Mouse (Mus musculus) bone marrow, adult 2 months (tissue): Measurements from ENCODE around the gene Eps8. TPM values are rescaled to one million over a fixed set of nuclear protein-coding genes. Genes with fewer than 3 reads are reported as not detected.

ENCODE experiments used
- H3K27ac ChIP-seq: fragments of 200-500 bp; 2 replicates; pipeline ENCODE4 v1.5.1; 2012; ENCODE audit warnings: low read depth, mild to moderate bottlenecking, control low read depth, inconsistent platforms, low read length; ENCODE audit not compliant: control insufficient read depth, poor library complexity, insufficient read depth
- H3K4me1 ChIP-seq: fragments of 200-500 bp; 2 replicates; pipeline ENCODE4 v1.6.1; 2011; ENCODE audit warnings: low read length; ENCODE audit not compliant: control insufficient read depth, insufficient read depth
- H3K4me3 ChIP-seq: fragments of 200-500 bp; replicated peaks from 2 replicates; pipeline ENCODE3; 2011; ENCODE audit warnings: mild to moderate bottlenecking, low read depth, low read length, control low read depth; ENCODE audit not compliant: control insufficient read depth
- CTCF ChIP-seq: fragments of 200-500 bp; IDR thresholded peaks from 2 replicates; pipeline ENCODE4 v1.5.1; 2011; ENCODE audit warnings: low read length, control low read depth; ENCODE audit not compliant: control insufficient read depth, insufficient read depth
- POLR2A ChIP-seq: fragments of 200-500 bp; IDR thresholded peaks from 2 replicates; pipeline ENCODE4 v1.6.1; 2011; ENCODE audit warnings: low read depth, mild to moderate bottlenecking, control low read depth, low read length, borderline replicate concordance; ENCODE audit not compliant: control insufficient read depth
- WGBS: fragments of 180-500 bp; shearing (Covaris S2); methylation state at CpG from one replicate; pipeline ENCODE4 v1.1.7; 2018; 5-methylcytosine and 5-hydroxymethylcytosine counted together
- polyA plus RNA-seq: library from polyadenylated mRNA; stranded (reverse); fragments of >200 nt; gene quantifications from 2 replicates; pipeline ENCODE4 v1.2.4, GENCODE M21; 2011; ENCODE audit warnings: low replicate concordance; ENCODE audit not compliant: missing spikeins, insufficient read depth, insufficient read length

Gene Eps8
- polyA plus RNA-seq, 1 experiment = 4.2 TPM

DNA sequence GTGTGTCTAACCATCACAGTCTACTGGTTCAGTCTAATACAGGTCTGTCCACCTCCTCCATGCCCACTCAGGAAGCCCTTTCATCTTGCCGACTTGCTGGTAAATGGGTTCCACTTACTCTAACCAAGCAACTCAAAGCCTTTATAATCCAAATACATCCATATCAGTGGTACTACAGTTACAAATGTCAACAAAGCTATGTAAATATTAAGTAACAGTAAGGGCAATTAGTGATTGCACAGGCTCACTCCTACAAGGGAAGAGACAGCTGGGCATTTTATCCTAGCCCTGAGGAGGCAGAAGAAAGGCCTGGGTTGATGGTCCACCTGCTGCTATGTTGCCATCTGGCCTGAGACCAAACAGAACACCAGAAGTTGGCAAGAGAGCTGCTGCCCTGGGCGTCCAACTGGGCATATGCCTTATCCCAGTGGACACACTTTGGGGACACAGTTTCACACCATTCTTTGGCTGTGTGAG is 42.6 kb downstream of the Eps8 start:
- no peak overlapping the region for H3K4me3 ChIP-seq
- TF ChIP-seq CTCF (no peak), POLR2A (no peak)
- H3K4me1 ChIP-seq = no peaks in the 10 kb centered on the region
- 73% methylated on average over 2 of the region's 2 CpGs for WGBS
- no peak overlapping the region for H3K27ac ChIP-seq

DNA sequence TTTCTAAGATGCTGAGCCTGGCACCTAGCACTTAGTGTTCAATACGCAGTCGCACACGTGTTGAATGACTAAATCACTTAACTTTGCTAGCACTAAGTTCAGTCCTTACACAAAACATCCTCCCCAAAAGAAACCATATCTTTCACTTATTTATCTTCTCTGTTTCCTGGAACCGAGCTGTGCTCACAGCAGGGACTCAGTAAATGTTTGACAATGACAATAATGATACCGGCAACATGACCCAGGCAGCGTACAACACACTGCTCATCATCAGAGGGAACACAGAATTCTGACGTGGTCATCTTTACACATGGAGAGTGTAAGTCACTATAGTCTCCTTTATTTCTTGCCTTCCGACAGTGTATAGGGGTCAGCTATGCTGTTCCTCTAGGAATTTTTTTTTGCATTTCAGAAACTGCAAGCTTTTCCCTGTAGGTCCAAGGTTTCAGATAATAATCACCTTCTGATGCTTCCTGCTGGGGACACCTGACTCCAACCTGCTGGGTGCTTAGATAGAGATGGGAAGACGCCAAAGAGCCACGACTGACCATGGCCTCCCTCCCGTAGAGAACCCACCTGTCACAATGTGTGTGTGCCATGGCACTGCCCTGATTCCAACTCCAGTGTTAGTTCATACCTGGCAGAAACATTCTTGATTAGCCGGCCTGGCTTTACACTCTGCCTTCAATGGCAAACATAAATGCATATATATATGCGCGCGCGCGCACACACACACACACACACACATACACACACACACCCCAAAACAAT is 46.3 kb downstream of the Eps8 start:
- Histone ChIP-seq H3K4me3 (no peak overlapping the region), H3K4me1 (no peaks in the 10 kb centered on the region), H3K27ac (no peak overlapping the region)
- 90% methylated on average over 17 of the region's 17 CpGs for WGBS
- TF ChIP-seq POLR2A (no peak), CTCF (no peak)

DNA sequence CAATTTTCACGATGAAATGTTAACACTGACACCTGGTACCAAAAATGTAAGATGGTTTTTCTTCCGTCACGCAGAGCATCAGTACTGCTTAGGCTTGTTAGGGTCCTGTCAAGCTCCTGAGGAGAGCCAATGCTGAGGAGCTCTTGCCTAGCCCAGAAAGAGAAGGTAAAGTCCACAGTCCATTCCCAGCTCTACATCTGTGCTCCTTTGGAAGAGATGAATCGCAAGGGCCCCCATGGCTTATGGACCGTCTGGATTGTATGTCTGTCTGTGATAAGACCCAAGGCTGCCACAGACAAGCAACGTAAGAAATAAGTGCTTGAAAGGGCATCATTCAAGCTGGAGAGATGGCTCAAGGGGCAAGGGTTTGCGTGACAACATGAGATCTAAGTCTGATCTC is 48.1 kb downstream of the Eps8 start:
- 79% methylated on average over 7 of the region's 7 CpGs for WGBS
- H3K27ac ChIP-seq = no peak overlapping the region
- TF ChIP-seq CTCF = no peak
- TF ChIP-seq POLR2A = no peak
- H3K4me1 ChIP-seq = no peaks in the 10 kb centered on the region
- H3K4me3 ChIP-seq = no peak overlapping the region

DNA sequence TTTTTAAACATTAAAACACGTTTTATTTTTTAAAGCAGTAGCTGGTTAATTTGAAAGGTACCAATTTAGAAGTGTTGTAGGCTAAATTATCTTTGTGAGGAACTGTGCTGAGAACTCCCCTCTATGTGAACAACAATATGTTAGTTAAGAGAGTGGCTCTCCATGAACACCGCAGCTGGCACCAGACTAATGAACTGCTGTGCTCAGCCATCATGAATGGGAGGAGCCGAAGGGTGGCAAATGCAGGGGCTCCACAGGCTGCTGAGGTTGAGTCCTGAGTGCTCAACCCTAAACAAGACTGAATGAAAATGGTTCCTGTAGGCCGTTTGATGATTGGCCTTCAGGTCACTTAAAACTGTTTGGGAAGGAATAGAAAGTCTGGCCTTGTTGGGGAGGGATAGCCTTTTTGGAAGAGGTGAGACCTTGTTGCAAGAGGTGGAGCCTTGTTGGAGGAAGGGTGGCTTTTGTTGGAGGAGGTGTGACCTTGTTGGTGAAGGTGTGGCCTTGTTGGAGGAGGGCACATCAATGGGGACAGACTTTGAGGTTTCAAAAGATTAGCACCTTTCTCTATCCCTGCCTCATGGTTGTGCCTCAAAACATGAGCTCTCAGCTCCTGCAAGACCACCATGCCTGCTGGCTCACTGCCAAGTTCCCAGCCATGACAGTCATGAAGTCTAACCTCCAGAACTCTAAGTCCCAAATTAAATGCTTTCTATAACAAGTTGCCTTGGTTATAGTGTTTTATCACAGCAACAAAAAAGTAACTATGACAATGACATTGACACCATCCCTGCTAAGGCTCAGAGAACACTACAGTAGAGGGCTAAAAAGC is 50.0 kb downstream of the Eps8 start:
- Histone ChIP-seq H3K4me1 (no peaks in the 10 kb centered on the region), H3K27ac (no peak overlapping the region), H3K4me3 (no peak overlapping the region)
- WGBS = 76% methylated on average over 4 of the region's 4 CpGs
- no peak for TF ChIP-seq POLR2A
- no peak for TF ChIP-seq CTCF

DNA sequence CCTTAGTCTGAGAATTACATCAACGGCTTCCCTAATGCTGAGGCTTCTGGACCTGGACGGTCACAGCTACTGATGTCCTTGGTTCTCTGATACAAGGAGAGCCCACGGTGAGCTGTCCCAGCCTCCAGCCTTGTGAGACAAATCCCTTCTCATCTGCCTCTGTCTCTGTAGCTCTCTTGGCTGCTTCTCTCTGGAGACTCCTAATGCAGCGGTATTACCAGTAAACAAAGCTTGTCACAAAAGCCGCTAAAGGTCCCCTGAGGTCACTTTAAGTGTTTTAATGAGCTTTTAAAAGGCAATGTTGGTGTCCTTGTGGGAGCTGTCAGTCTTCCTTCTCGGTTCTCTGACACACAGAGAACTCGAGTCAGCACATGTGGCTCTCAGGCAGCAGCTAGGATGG is 56.4 kb downstream of the Eps8 start:
- Histone ChIP-seq H3K27ac (no peak overlapping the region), H3K4me3 (no peak overlapping the region), H3K4me1 (no peaks in the 10 kb centered on the region)
- TF ChIP-seq POLR2A (no peak), CTCF (no peak)
- 72% methylated on average over 7 of the region's 7 CpGs for WGBS

DNA sequence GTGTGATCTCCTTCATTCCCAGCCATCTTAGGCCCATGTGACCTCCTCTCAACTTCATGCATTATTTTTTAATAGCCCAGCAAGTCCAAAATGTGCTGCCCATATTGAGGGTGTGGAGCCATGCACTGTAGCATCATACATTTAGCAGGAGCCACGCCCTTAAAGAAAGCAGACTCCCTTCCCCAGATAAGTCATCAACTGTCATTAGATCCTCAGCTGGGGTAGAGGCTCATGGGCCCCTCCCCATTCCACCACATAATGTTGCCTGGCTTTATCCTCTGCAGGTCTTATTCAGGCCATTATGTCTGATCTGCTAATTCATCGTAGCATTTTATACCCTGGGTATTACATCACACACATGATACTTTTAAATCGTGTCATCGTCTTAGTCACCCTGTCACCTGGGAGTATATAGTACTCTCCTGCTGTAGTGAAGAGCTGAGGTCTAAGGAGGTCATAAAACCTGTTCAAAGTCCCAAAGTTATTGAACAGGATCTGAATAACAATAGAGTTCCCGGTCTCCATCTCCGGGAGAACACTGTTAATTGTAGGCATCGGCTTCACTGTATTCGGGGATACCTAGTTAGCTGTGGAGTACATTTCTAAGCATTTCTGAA is 57.1 kb downstream of the Eps8 start:
- Histone ChIP-seq H3K4me3 (no peak overlapping the region), H3K27ac (no peak overlapping the region), H3K4me1 (no peaks in the 10 kb centered on the region)
- 88% methylated on average over 8 of the region's 8 CpGs for WGBS
- TF ChIP-seq POLR2A (no peak), CTCF (no peak)

DNA sequence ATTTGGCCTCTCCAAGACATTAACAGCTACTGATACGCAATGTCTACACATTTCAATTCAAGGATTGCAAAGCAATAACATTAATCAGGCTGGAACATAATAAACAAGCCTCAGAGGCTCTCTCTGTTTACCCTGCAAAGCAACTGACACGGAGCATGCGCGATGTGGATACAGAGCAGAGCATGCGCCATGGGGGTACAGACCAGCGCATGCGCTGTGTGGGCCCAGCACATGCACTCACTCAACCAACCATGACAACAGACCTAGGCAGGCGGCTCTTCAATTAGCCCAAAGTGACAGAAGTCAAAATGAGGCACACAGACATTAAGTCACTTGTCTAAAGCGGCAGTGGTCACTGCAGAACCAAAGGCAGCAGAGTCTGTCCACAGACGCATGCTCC is 62.1 kb downstream of the Eps8 start:
- WGBS = 91% methylated on average over 10 of the region's 10 CpGs
- Histone ChIP-seq H3K27ac (no peak overlapping the region), H3K4me1 (no peaks in the 10 kb centered on the region), H3K4me3 (no peak overlapping the region)
- TF ChIP-seq CTCF = no peak
- no peak for TF ChIP-seq POLR2A

DNA sequence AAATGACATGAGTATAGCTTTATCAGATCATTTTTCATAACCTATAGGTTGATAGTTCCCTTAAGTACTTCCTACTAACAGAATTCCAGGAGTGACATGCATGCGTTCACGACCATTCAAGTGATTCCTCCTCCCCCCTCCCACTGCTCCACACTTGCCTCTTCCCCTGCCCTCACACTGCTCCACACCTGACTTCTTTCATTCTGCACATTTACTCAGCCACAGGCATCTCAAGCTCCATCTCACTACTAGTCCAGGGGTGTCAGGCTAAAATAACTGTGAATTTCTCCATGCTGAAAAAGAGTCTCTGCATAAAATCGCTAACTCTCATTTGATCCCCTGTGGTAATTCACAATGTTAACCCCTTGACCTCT is 65.4 kb downstream of the Eps8 start:
- H3K27ac ChIP-seq = no peak overlapping the region
- 86% methylated on average over 3 of the region's 3 CpGs for WGBS

More for the DNA sequence above, 65.4 kb downstream of the Eps8 start:
- no peak overlapping the region for H3K4me3 ChIP-seq
- TF ChIP-seq CTCF = no peak
- H3K4me1 ChIP-seq = no peaks in the 10 kb centered on the region
